Mouse (Mus musculus): Measurements from ENCODE around the gene Anks1.

DNA sequence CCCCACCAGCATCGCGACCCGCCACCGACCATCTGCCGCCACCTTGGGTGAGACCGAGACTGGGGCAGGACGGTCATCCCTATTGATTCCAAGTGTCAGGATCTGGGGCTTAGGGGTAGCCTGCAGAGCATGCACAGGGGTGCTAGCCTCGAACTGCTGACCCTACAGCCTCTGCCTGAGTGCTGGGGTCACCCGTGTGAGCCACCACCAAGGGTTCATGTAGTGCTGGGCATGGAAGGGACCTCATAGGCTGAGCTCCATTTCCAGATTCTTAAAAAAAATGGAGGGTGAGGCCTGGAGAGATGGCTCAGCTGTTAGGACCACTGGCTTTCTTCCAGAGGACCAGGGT is 171.7 kb downstream of the Anks1 start:
- no peak for TF ChIP-seq POLR2A (IDR thresholded peaks at IDR 0.05; ENCODE audit: borderline replicate concordance, insufficient read depth, low read length)
- TF ChIP-seq CTCF (IDR thresholded peaks at IDR 0.05; ENCODE audit: borderline replicate concordance, insufficient read depth, low read depth, low read length): no peak
